Comparison of ENCODE assay signal across 21 mouse cellular contexts in genomic region chr6:100446804-100447203, GRCm38 (mm10).
DNase-seq lines count a peak whose midpoint lies in the region; ATAC-seq lines count a peak whose summit lies in the region.
"Had no signal": no experiment of that assay in that cellular context is flagged by ENCODE, and none has a peak within 500 bp of the region (broad histone marks: within the 10 kb centered on the region; RNA-seq: fewer than 3 reads in every experiment).

No protein-coding gene starts in this region.

- H3K27me3 ChIP-seq in midbrain, embryonic 11.5 days (ENCODE audit: control insufficient read depth, insufficient read depth, low read length), result no peaks in the 10 kb centered on the region
- H3K27me3 ChIP-seq in midbrain, embryonic 10.5 days (ENCODE audit: low read depth, poor library complexity, severe bottlenecking), result peaks cover 57% of the 10 kb centered on the region
- H3K27me3 ChIP-seq in intestine, embryonic 16.5 days (replicated peaks; ENCODE audit: control insufficient read depth, insufficient read depth, low read length), result no peaks in the 10 kb centered on the region

- H3K9me3 ChIP-seq in midbrain, embryonic 11.5 days (ENCODE audit: control insufficient read depth, low read length), result peaks cover 4% of the 10 kb centered on the region; the same call in 1 of the 2 replicates
- peaks cover 9% of the 10 kb centered on the region for H3K9me3 ChIP-seq in midbrain, embryonic 10.5 days (replicated peaks)
- peaks cover 6% of the 10 kb centered on the region for H3K9me3 ChIP-seq in intestine, embryonic 16.5 days (ENCODE audit: control insufficient read depth, low read length)
- H3K9me3 ChIP-seq: hindbrain, embryonic 13.5 days had no signal

- no peak overlapping the region for H3K9ac ChIP-seq in midbrain, embryonic 11.5 days (ENCODE audit: low read length)
- H3K9ac ChIP-seq in intestine, embryonic 16.5 days (ENCODE audit: low read depth, low read length), result no peak overlapping the region
- H3K9ac ChIP-seq: forebrain, embryonic 13.5 days; hindbrain, embryonic 13.5 days had no signal

- no peak overlapping the region for H3K4me3 ChIP-seq in midbrain, embryonic 11.5 days (ENCODE audit: low read depth, low read length)
- H3K4me3 ChIP-seq in midbrain, embryonic 10.5 days, result no peak overlapping the region
- no peak overlapping the region for H3K4me3 ChIP-seq in intestine, embryonic 16.5 days (ENCODE audit: low read length)
- H3K4me3 ChIP-seq: forebrain, embryonic 10.5 days; forebrain, embryonic 13.5 days; gastrocnemius, adult 2 months; hindbrain, embryonic 10.5 days; hindbrain, embryonic 13.5 days had no signal

- WGBS in midbrain, embryonic 11.5 days, result 79% methylated on average over 4 of the region's 4 CpGs
- 83% methylated on average over 4 of the region's 4 CpGs for WGBS in midbrain, embryonic 10.5 days
- 60% methylated on average over 4 of the region's 4 CpGs for WGBS in intestine, embryonic 16.5 days

- H3K4me1 ChIP-seq in midbrain, embryonic 11.5 days (ENCODE audit: control insufficient read depth, insufficient read depth, low read length), result no peaks in the 10 kb centered on the region
- peaks cover 14% of the 10 kb centered on the region for H3K4me1 ChIP-seq in midbrain, embryonic 10.5 days
- peaks cover 4% of the 10 kb centered on the region; the same call in 1 of the 2 replicates for H3K4me1 ChIP-seq in intestine, embryonic 16.5 days (ENCODE audit: control insufficient read depth, insufficient read depth, low read length)

- no peak for ATAC-seq in midbrain, embryonic 11.5 days (ENCODE audit: low FRiP score)
- ATAC-seq in common myeloid progenitor, adult 5-6 weeks (replicated peaks; ENCODE audit: low read depth, poor library complexity, severe bottlenecking), result peak; percentile 54; the same call in 1 of the 2 replicates
- 0 out of 2 replicates have a peak, but pooled peaks have one; percentile 16 for ATAC-seq in intestine, embryonic 16.5 days
- ATAC-seq: forebrain, embryonic 13.5 days; forebrain, embryonic 16.5 days; Patski had no signal

- H3K27ac ChIP-seq in midbrain, embryonic 11.5 days (ENCODE audit: low read depth, low read length), result no peak overlapping the region
- no peak overlapping the region for H3K27ac ChIP-seq in midbrain, embryonic 10.5 days (replicated peaks)
- H3K27ac ChIP-seq in intestine, embryonic 16.5 days (ENCODE audit: low read length), result no peak overlapping the region
- H3K27ac ChIP-seq: forebrain, embryonic 10.5 days; forebrain, embryonic 13.5 days; gastrocnemius, adult 2 months had no signal

- DNase-seq in midbrain, embryonic 11.5 days (ENCODE audit: low spot score, missing footprints), result peak; percentile 72
- DNase-seq in midbrain, embryonic 10.5 days (ENCODE audit: low spot score), result no peak
- DNase-seq in frontal cortex, postnatal 25 days (ENCODE audit: low spot score in 2 of 2), result no peak
- no peak for DNase-seq in neural tube, embryonic 10.5 days (ENCODE audit: extremely low spot score, low spot score)
- DNase-seq: adrenal gland, postnatal 10 days; cerebellum, adult 11 months; cerebellum, adult 2 months; cerebellum, adult 9-11 months; embryo, embryonic 11 days; gastrocnemius, adult 2 months; gastrocnemius, postnatal 14 days; heart, adult 11 months had no signal

- no peak overlapping the region for H3K4me2 ChIP-seq in midbrain, embryonic 11.5 days
- no peak overlapping the region for H3K4me2 ChIP-seq in intestine, embryonic 16.5 days (ENCODE audit: low read depth, low read length)
- H3K4me2 ChIP-seq: forebrain, embryonic 13.5 days; heart, embryonic 11.5 days; hindbrain, embryonic 13.5 days had no signal

- no peaks in the 10 kb centered on the region for H3K36me3 ChIP-seq in midbrain, embryonic 11.5 days (ENCODE audit: control insufficient read depth, insufficient read depth, low read length)
- H3K36me3 ChIP-seq in midbrain, embryonic 10.5 days, result no peaks in the 10 kb centered on the region
- no peaks in the 10 kb centered on the region for H3K36me3 ChIP-seq in intestine, embryonic 16.5 days (ENCODE audit: control insufficient read depth, insufficient read depth, low read length)
- H3K36me3 ChIP-seq: forebrain, embryonic 10.5 days; hindbrain, embryonic 10.5 days; hindbrain, embryonic 13.5 days had no signal
